9 mouse cellular contexts compared by ENCODE assay signal in the genomic region with DNA sequence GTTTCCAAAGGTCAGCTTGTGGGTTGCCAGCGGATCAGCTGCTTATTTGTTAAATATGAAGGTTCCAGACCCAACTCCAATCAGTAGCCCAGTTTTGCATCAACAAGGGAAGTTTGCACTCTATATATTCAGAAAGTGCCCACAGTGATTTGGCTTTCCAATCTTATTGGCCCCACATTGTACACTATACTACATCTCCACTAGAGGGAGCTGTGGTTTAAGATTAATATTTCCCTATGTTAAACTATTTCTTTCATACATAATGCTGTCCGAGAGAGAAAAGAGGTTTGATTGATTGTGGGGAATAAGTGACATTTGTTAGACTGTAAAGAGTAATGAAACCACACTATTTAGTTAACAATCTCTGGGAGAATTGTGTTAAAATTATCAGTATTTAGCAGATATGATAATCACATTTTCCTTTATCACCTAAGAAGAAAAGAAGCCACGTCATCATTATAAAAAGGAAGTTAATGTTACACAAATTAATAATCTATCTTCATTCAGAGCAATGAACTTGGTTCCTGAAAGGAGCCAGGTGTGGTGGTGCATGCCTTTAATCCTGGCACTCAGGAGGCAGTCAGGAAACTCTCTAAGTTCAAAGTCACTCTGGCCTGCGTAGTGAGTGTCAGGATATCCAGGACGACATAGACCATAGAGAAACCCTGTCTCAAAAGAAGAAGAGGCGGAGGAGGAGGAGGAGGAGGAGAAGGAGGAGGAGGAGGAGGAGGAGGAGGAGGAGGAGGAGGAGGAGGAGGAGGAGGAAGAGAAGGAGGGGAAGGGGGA. TPM values are rescaled to one million over a fixed set of nuclear protein-coding genes. Genes with fewer than 3 reads are reported as not detected.
A peak's percentile ranks its signal among the peaks of the same experiment; 100 is the strongest.
DNase-seq lines count a peak whose midpoint lies in the region; ATAC-seq lines count a peak whose summit lies in the region.
"Had no signal": no experiment of that assay in that cellular context is flagged by ENCODE, and none has a peak within 500 bp of the region (broad histone marks: within the 10 kb centered on the region; RNA-seq: fewer than 3 reads in every experiment).

No protein-coding gene starts in this region.

- no peaks in the 10 kb centered on the region for H3K27me3 ChIP-seq in hindbrain, embryonic 14.5 days (ENCODE audit: control insufficient read depth, insufficient read depth, low read length)
- H3K27me3 ChIP-seq in hindbrain, embryonic 16.5 days (replicated peaks; ENCODE audit: control insufficient read depth, insufficient read depth, low read length): no peaks in the 10 kb centered on the region
- H3K27me3 ChIP-seq: limb, embryonic 12.5 days had no signal

- H3K4me2 ChIP-seq in hindbrain, embryonic 14.5 days (replicated peaks): no peak overlapping the region
- no peak overlapping the region for H3K4me2 ChIP-seq in hindbrain, embryonic 16.5 days (ENCODE audit: low read length)
- H3K4me2 ChIP-seq: limb, embryonic 12.5 days had no signal

- H3K9ac ChIP-seq in hindbrain, embryonic 14.5 days: no peak overlapping the region
- H3K9ac ChIP-seq in hindbrain, embryonic 16.5 days (ENCODE audit: low read depth, low read length): no peak overlapping the region
- H3K9ac ChIP-seq: limb, embryonic 12.5 days had no signal

- 58% methylated on average over 6 of the region's 6 CpGs for WGBS in hindbrain, embryonic 14.5 days
- WGBS in hindbrain, embryonic 16.5 days: 47% methylated on average over 5 of the region's 6 CpGs

- no peaks in the 10 kb centered on the region for H3K9me3 ChIP-seq in hindbrain, embryonic 14.5 days (ENCODE audit: control insufficient read depth, low read length)
- H3K9me3 ChIP-seq in hindbrain, embryonic 16.5 days (ENCODE audit: control insufficient read depth, low read length): no peaks in the 10 kb centered on the region
- H3K9me3 ChIP-seq: limb, embryonic 12.5 days had no signal

- no peak overlapping the region for H3K27ac ChIP-seq in hindbrain, embryonic 14.5 days
- H3K27ac ChIP-seq in hindbrain, embryonic 16.5 days (ENCODE audit: low read depth, low read length): no peak overlapping the region
- H3K27ac ChIP-seq: limb, embryonic 12.5 days had no signal

- no peak overlapping the region for H3K4me3 ChIP-seq in hindbrain, embryonic 14.5 days (replicated peaks; ENCODE audit: low read length)
- H3K4me3 ChIP-seq in hindbrain, embryonic 16.5 days (ENCODE audit: low read length): no peak overlapping the region
- H3K4me3 ChIP-seq: limb, embryonic 12.5 days had no signal

- H3K36me3 ChIP-seq in hindbrain, embryonic 14.5 days (replicated peaks; ENCODE audit: control insufficient read depth, insufficient read depth): no peaks in the 10 kb centered on the region
- no peaks in the 10 kb centered on the region for H3K36me3 ChIP-seq in hindbrain, embryonic 16.5 days (ENCODE audit: control insufficient read depth, insufficient read depth, low read length)
- H3K36me3 ChIP-seq: limb, embryonic 12.5 days had no signal

- ATAC-seq in hindbrain, embryonic 14.5 days (ENCODE audit: low FRiP score): no peak
- no peak for ATAC-seq in hindbrain, embryonic 16.5 days

- DNase-seq in hindbrain, embryonic 14.5 days (ENCODE audit: low spot score): peak; percentile 77
- DNase-seq in A20 (ENCODE audit: low read depth, low spot score) (peak; percentile 46), ZHBTc4 (ENCODE audit: low read depth, low spot score) (peak; percentile 15)
- peak; percentile 62 for DNase-seq in induced T-regulatory cell, adult 2 months (ENCODE audit: low read depth)
- no peak for DNase-seq in ovary, postnatal 36 days (ENCODE audit: low spot score)
- DNase-seq in adrenal gland, postnatal 36 days: no peak
- no peak for DNase-seq in kidney, postnatal 25 days

- no peaks in the 10 kb centered on the region for H3K4me1 ChIP-seq in hindbrain, embryonic 14.5 days (replicated peaks; ENCODE audit: control insufficient read depth, insufficient read depth, low read length)
- no peaks in the 10 kb centered on the region for H3K4me1 ChIP-seq in hindbrain, embryonic 16.5 days (ENCODE audit: control insufficient read depth, insufficient read depth, low read depth, low read length)
- H3K4me1 ChIP-seq: limb, embryonic 12.5 days had no signal

RNA-seq across cellular contexts. Expression of a gene that starts 44.8 kb away (rescaled TPM):
- polyA plus RNA-seq in hindbrain, embryonic 14.5 days (2014; fragmentation: Nextera tagmentation; extraction: Ambion mirVana): 143 and 150 TPM in 2 replicates
- 108 and 110 TPM in 2 replicates for polyA plus RNA-seq in hindbrain, embryonic 16.5 days (2015; fragmentation: Nextera tagmentation; extraction: Ambion mirVana)
- 10 to 100 TPM; 73.8 to 81.3 TPM for total RNA-seq in adrenal gland, postnatal 36 days (2021)

RNA-seq across cellular contexts. Expression of a gene that starts 51.4 kb away (rescaled TPM):
- not detected in 2 replicates for polyA plus RNA-seq in hindbrain, embryonic 14.5 days (2014; fragmentation: Nextera tagmentation; extraction: Ambion mirVana)
- 0.21 TPM in 1 of 2 replicates, not detected in the other for polyA plus RNA-seq in hindbrain, embryonic 16.5 days (2015; fragmentation: Nextera tagmentation; extraction: Ambion mirVana)
- 1 to 10 TPM in 1 of 2 experiments, under 1 TPM in 1; 0.73 to 1.7 TPM for total RNA-seq in adrenal gland, postnatal 36 days (2021)

Comparison
In these comparisons a context has a peak if more than half of its experiments do, and no peak if none do; other contexts are left out.
1. DNase-seq: peak in hindbrain, embryonic 14.5 days (single experiment), A20 (single experiment), ZHBTc4 (single experiment) and induced T-regulatory cell, adult 2 months (single experiment); none in ovary, postnatal 36 days (single experiment), adrenal gland, postnatal 36 days (0 of 2) and kidney, postnatal 25 days (0 of 2).